17 mouse cellular contexts compared by ENCODE assay signal in the genomic region with DNA sequence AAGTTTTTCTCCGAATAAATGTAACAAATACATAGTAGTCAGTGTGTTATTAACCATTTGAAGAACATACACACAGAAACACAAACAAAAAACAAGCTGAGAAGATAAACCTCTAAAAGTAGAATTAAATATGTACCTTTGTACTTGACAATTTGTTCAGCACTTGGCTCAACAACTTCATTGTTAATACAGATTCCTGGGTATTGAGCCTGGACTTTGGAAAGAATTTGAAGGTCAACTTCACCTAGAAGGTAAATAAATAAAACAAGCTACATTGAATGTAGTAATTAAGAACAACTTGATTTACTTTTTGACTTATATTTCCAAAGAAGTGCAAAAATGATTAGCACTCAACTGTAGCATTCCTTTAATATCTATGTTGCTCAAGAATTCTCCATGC. TPM values are rescaled to one million over a fixed set of nuclear protein-coding genes. Genes with fewer than 3 reads are reported as not detected.
"Had no signal": no experiment of that assay in that cellular context is flagged by ENCODE, and none has a peak within 500 bp of the region (broad histone marks: within the 10 kb centered on the region; RNA-seq: fewer than 3 reads in every experiment).

No protein-coding gene starts in this region.

- H3K4me2 ChIP-seq: neural tube, embryonic 13.5 days; neural tube, embryonic 15.5 days; stomach, embryonic 15.5 days had no signal

- H3K9me3 ChIP-seq: neural tube, embryonic 13.5 days; neural tube, embryonic 15.5 days; stomach, embryonic 15.5 days had no signal

- H3K27me3 ChIP-seq: neural tube, embryonic 13.5 days; neural tube, embryonic 15.5 days; stomach, embryonic 15.5 days had no signal

- H3K4me1 ChIP-seq: neural tube, embryonic 13.5 days; neural tube, embryonic 15.5 days; stomach, embryonic 15.5 days had no signal

- H3K4me3 ChIP-seq: neural tube, embryonic 13.5 days; neural tube, embryonic 15.5 days; stomach, embryonic 15.5 days had no signal

- H3K9ac ChIP-seq: neural tube, embryonic 13.5 days; neural tube, embryonic 15.5 days; stomach, embryonic 15.5 days had no signal

- DNase-seq: retina, postnatal 1 day; right cerebral cortex, adult 18-20 months; right cerebral cortex, postnatal 14 days; right cerebral cortex, postnatal 25 days; right cerebral cortex, postnatal 4 days; spleen, adult 18-20 months; thymus, adult 18-20 months; thymus, adult 2 months; thymus, postnatal 14 days; thymus, postnatal 25 days; thymus, postnatal 36 days; thymus, postnatal 4 days had no signal

- H3K27ac ChIP-seq: neural tube, embryonic 13.5 days; neural tube, embryonic 15.5 days; stomach, embryonic 15.5 days; stomach, postnatal 0 days had no signal

- H3K36me3 ChIP-seq: neural tube, embryonic 13.5 days; neural tube, embryonic 15.5 days; stomach, embryonic 15.5 days had no signal

RNA-seq across cellular contexts. Expression of a gene that starts 30.2 kb away (rescaled TPM):
- polyA plus RNA-seq: small intestine, adult 2 months had no signal
